Mouse (Mus musculus) liver, embryonic 14.5 days (tissue): ENCODE data around the gene Net1.
A peak's percentile ranks its signal among the peaks of the same experiment; 100 is the strongest.

ENCODE experiments used
- CTCF ChIP-seq: IDR thresholded peaks from 2 replicates; pipeline ENCODE4 v1.5.1; 2016; ENCODE audit warnings: antibody characterized with exemption, low read depth, control low read depth
- EP300 ChIP-seq: IDR thresholded peaks from 2 replicates; pipeline ENCODE4 v1.6.1; 2016; ENCODE audit warnings: antibody characterized with exemption, low read depth

DNA sequence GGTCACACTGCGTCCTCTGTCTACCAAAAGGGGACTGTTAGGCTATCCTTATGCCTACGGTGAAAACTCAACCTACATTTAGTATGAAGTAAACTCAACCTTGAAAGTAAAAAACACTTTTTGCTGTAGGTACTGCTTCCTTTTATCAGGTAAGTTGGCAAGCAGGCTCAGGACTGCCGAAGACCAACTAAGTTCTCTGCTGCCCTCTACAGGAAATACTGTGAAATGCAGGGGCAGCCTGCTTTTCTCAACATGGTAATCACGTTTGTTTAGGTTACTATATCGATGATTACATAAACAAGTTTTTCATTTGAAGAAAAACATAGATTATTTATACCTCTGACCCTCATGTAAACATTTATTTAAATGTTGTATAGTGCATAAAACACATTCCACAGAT, 21.1 kb downstream of the Net1 start:
- TF ChIP-seq CTCF, result peak; percentile 94
- TF ChIP-seq EP300, result no peak
